Mouse (Mus musculus) thymus, postnatal 0 days (tissue): ENCODE results near the gene Reg3b. TPM values are rescaled to one million over a fixed set of nuclear protein-coding genes. Genes with fewer than 3 reads are reported as not detected.
"Not testable (repeated sequence)": the region's sequence is repeated elsewhere in the genome, so short reads cannot be mapped to it uniquely, and the experiment has no call there.

ENCODE experiments used
- DNase-seq: peaks from one replicate; pipeline ENCODE4 v3.0.0-alpha.2; 2015; ENCODE audit warnings: low spot score
- polyA plus RNA-seq: library from polyadenylated mRNA; unstranded; fragments of >200 nt; fragmentation: Nextera tagmentation; extraction: Ambion mirVana; gene quantifications from 2 replicates; pipeline ENCODE4 v1.2.1, GENCODE M21; 2015

Reg3b gene
- 5.6 and 6.0 TPM in 2 replicates for polyA plus RNA-seq

GRCm38 (mm10) chr6:78370357-78370756, at the start of gene Reg3b:
Gene Reg3b (plus strand): TSS chr6:78370657.
- DNase-seq = no peak

DNA sequence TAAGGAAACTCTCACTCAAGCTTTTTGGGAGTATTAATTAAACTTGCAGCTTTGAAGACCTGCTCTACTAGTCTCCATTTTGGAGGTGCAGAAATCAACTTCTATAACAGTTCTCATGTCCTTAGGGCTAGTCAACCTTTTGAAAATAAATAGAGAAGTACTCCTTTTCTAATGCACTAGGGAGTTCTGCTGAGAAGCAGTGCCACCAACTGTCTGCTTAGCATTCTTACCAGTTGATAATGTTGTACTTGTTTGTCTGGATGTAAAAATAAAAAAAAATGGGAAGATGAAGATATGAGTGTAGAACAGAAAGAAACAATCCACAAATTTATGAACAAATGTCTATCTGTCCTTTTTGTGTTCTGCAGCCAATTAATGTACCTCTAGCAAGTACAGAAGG, 42.7 kb upstream of the Reg3b start:
- no peak for DNase-seq

- DNase-seq = no peak
Measured at GRCm38 (mm10) chr6:78329166-78329565, 41.3 kb upstream of the Reg3b start.

GRCm38 (mm10) chr6:78331919-78332569, 38.4 kb upstream of the Reg3b start:
- no peak for DNase-seq

- DNase-seq = no peak
Measured at GRCm38 (mm10) chr6:78340296-78340695, 30.2 kb upstream of the Reg3b start.

DNA sequence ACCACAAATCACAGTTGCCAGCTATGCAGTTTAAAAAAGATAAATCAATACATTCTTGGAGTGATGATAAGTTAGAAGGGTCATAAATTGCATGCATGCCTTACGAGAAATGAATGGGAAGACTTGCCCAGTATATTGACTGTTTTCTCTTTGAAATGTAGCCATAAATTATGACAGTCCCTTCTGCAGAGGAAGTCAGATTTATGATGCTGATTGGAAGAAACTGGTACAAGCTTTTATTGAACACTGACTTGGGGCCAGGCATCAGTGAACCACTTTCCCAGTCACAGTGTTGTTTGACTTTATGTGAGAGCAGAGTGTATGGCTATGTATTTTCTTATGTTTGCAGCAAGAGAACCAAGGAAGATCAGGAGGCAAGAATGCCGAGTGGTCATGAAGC, 28.8 kb upstream of the Reg3b start:
- DNase-seq = no peak

- DNase-seq = no peak
Measured at GRCm38 (mm10) chr6:78361971-78362563, 8.4 kb upstream of the Reg3b start.

DNA sequence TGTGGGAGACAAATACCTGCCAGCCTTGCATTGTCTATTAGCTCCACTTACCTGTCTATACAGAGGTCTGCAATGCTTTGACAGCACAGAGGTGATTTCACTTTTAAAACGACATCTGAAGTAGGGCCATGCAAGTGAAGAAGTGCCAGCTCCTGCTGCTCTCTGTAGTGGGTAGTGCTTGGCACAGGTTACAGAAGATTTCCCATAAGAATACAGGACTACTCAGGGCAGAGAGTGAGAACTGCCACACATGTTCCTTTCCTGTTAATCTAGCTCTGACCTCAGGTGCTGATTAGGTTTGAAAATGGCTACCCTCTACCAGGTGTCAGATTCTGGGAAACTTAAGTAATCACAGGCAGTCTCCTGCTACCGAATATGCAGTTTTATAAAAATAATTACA, 8.3 kb downstream of the Reg3b start, which contains the start of gene Reg3d:
Gene Reg3d (minus strand): TSS at position 101 of the 400 bp plus-strand sequence.
- no peak for DNase-seq

DNA sequence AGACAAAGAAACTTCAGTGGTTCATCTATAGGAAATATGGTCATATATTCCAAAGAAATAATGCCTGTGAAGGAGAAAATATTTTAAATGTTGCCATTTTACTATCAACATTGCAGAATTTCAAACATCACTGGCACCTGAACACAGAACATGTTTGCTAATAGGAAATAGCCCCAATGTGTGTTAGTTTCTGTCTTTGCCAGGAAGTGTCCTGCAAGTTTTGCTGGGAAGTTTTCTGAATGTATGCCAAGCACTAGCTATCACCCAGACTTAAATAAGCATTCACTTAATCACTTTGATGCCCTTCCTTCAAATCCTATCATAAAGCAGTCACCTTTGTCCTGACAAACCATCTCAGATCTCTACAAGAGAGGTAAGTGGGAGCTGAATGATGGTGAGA, 10.0 kb downstream of the Reg3b start, which contains the start of gene Reg3a:
Gene Reg3a (plus strand): TSS at position 301 of the 400 bp plus-strand sequence.
- DNase-seq = no peak

DNA sequence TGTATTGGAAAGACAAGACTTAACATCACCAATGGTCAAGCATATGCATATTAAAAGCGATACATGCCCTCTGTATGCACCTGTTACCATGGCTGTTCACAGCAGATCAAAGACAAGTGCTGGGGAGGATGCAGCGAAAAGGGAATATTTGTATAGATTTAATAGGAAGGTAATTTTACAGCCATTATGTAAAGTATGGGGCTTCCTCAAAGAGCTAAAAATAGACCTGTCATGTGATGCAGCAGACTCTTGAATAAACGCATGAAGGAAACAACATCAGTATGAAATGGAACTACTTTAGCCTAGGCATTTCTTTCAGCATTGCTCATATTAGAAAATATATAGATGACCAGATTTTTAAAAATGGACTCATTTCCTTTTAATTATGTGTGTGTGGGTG, 15.2 kb downstream of the Reg3b start:
- no peak for DNase-seq

DNA sequence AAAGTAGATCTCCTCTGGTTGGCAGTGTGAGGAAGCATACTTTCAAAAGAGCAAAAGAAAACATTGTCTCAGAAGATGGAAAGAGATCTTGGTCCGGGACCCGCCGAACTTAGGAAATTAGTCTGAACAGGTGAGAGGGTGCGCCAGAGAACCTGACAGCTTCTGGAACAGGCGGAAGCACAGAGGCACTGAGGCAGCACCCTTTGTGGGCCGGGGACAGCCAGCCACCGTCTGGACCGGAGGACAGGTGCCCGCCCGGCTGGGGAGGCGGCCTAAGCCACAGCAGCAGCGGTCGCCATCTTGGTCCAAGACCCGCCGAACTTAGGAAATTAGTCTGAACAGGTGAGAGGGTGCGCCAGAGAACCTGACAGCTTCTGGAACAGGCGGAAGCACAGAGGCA, 24.9 kb downstream of the Reg3b start, which contains the start of gene Reg2:
Gene Reg2 (plus strand): TSS at position 301 of the 400 bp plus-strand sequence.
- DNase-seq = not testable (repeated sequence)

DNA sequence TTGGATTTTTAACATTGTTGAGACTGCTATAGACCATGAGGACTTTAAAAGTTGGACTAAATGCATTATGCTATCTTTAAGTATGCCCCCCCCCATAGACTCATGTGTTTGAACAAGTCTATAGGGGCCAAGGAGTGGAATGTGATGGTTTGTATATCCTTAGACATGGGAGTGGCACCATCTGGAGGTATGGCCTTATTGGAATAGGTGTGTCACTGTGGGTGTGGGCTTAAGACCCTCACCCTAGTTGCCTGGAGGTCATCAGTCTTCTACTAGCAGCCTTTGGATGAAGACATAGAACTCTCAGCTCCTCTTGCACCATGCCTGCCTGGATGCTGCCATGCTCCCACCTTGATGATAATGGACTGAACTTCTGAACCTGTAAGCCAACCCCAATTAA, 52.0 kb downstream of the Reg3b start, which contains the start of gene Reg1:
Gene Reg1 (plus strand): TSS at position 301 of the 400 bp plus-strand sequence.
- DNase-seq = not testable (repeated sequence)

Other genes with a start within 250 kb of the Reg3b start
- not detected in 2 replicates for gene Reg3d, start 8.2 kb downstream of the Reg3b start, polyA plus RNA-seq
- 0.73 and 0.96 TPM in 2 replicates for gene Reg3a, start 10.1 kb downstream of the Reg3b start, polyA plus RNA-seq
- gene Reg2, start 25.0 kb downstream of the Reg3b start, polyA plus RNA-seq = not detected in 2 replicates
- 1.6 and 2.3 TPM in 2 replicates for gene Reg1, start 52.1 kb downstream of the Reg3b start, polyA plus RNA-seq
- gene Reg3g, start 98.2 kb downstream of the Reg3b start, polyA plus RNA-seq = 79.6 and 104 TPM in 2 replicates